Mouse (Mus musculus) heart, adult 11 months (tissue): ENCODE data around the gene Ngef.

Experiments used
- DNase-seq: peaks from one replicate; pipeline ENCODE4 v3.0.0; 2022

Gene Ngef

DNA sequence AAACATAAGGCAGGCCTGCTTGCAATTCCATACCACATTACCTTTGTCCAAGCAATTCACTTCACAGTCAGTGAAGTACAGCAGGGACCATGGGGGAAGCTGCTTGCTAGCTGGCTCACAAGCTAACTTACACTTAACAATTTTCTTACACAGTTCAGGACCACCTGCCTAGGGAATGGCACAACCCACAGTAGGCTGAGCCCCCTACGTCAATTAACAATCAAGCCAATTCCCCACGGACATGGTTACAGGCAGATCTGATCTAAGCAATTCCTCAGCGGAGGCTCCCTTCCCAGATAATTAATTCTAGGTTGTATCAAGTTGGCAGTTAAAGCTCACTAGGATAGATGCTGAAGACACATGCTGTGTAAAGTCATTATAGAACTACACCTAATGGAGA lies 10.7 kb downstream of the Ngef start:
- peak; percentile 10 for DNase-seq

DNA sequence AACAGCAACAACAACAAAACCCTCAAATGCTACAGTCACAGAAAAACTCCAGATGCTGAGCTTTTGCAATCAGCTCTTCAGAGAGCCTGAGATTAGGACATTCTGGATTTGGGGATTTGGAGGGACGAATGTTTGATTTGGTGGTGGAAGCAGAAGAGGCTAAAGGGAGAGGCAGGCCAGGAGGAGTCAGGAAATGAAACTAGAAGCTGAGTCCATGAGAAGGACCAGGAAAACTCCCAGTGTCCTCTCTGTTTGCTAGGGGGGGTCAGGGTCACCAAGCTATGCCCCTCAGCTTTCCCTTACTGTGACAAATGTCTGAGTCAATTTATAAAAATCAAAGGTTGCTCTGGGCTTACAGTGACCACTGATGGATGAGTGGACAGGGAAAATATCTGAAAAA lies 20.1 kb downstream of the Ngef start:
- DNase-seq = peak; percentile 85

DNA sequence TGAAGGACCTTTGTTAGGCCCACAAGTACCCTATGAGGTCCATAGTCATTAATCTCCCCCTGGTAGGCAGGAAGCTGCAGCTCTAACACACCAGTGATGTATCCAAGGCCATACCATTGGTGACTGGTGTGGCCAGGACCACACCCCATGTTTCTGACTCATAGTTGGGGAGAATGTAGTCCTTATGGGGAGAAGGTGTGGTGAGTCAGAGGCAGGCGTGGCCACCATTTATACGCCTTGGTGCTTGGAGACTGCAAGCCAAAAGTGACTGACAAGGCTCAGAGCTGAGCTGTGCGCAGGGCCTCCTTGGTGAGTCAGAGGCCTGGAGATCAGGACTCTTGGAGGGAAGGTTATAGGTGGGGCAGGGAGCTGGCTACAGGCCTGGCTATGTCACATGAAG lies 22.7 kb downstream of the Ngef start:
- peak; percentile 87 for DNase-seq

DNA sequence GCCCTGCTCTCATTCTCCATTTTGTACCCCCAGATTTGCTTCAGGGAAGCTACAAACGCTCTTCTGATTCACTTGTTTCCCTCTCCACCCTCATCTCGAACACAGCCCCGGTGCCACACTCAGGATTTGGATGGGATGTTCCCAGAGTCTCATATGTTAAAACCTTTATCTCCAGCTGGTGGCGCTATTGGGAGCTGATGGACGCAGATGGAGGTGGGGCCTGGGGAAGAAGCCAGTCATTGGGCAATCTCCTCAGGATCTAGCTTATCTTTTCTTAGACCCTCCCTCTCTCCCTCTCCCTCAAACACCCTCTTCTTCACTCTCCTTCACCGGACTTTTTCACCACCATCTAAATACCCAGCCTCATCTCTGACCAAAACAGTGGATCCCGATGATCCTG lies 32.1 kb downstream of the Ngef start:
- peak; percentile 85 for DNase-seq

DNA sequence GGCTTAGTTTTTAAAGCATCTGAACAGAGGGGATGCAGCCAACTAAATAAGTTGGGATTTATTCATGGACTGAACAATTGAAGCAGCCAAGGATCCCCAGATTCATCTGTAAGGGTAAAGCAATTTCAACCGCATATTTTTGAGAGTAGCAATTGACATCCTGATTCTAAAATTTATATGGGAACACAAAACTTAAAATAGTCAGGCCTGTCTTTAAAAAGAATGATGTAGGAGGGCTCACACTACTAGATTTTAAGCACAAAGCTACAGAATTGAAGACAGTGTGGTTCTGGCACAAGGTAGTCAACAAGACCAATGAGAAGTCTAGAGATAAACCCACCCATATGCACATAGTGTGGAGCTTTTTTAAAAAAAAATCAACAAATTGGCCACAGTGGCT lies 36.7 kb downstream of the Ngef start:
- DNase-seq = no peak

DNA sequence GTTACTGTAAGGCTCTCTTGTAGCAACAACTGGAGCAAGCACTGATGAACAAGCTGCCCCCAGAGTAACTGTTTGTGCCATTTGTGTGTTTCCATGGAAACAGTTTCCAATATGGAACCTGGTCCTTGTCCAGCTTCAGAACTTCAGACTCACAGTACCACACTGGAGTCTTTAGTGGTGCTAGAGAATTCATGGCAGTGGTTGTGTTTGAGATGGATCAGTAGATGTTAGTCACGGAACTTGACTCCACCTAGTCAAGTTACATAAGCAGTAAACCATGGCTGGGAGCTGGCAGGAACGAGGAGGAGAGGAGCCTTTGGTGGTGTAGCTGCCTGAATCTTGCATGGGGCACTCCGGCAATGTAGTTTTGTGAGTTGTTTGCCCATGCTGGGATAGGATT lies 39.6 kb downstream of the Ngef start:
- no peak for DNase-seq

DNA sequence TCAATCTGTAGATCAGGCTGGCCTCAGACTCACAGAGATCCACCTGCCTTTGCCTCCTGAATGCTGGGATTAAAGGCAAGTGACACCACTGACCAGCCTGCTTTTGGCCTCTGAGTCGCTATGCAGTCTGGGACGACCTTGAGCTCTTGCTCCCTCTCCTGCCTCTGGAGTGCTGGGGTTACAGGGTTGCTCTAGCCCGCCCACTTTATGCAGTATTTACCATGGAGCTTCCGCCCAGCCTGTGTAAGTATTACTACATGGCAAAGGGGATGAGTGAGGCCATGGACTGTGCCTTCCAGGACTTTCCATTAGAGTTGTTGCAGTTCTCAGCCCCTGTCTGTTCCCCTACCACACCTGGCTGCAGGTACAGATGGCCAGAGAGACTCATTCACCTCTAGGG lies 41.3 kb downstream of the Ngef start:
- no peak for DNase-seq

GRCm38 (mm10) chr1:87527191-87527590 lies 46.5 kb downstream of the Ngef start:
- DNase-seq = no peak

GRCm38 (mm10) chr1:87525041-87525440 lies 48.6 kb downstream of the Ngef start:
- DNase-seq = peak; percentile 68

GRCm38 (mm10) chr1:87521523-87521922 lies 52.1 kb downstream of the Ngef start:
- no peak for DNase-seq

- no peak for DNase-seq
Measured at GRCm38 (mm10) chr1:87520467-87520866, 53.2 kb downstream of the Ngef start.

DNA sequence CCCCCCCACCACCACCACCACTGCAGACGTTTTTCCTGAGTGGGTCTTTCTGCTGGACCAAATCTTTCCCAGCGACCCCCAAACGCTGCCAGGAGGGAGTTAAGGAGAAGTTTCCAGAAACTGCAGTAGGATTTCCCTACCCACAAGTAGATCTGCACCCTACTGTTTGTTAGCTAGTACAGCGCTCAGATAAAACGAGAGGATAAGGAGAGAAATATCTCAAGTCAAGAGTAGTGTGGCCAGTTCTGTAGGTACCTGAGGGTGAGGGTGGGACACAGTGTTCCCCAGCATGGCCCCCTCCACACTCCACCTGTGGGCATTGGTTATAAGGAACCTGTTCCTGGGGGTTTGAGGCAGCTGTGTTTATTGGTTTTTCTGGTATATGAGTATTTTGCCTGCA lies 62.8 kb downstream of the Ngef start:
- no peak for DNase-seq

DNA sequence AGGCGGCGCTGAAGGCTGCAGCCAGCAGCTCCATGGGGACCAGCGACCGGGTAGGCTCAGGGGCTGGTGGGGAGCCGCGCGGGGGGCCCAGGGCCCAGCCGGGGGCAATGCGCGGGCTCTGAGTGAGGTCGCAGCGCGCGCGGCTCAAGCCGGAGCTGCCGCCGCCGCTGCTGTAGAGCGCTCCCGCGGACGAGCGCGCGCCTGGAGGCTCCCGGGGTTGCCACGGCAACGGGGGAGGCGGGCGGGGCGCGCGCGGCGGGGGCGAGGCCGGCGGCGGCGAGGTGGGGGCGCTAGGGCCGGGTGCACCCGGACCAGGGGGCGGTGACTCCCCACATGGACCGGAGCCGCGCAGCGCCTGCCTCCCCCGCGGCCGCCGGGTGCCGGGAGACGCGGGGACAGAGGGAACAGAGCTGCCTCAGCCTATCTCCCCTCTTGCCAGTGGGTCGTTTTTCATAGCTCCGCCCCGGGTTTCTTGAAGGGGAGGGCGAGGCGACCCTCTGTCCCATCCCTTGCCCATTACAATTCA lies 63.4 kb downstream of the Ngef start:
- DNase-seq = peak; percentile 89

GRCm38 (mm10) chr1:87509561-87510165 lies 64.0 kb downstream of the Ngef start, which contains the start of gene Neu2:
TSS of gene Neu2 (plus strand) at chr1:87509889.
- peak; percentile 89 for DNase-seq

DNA sequence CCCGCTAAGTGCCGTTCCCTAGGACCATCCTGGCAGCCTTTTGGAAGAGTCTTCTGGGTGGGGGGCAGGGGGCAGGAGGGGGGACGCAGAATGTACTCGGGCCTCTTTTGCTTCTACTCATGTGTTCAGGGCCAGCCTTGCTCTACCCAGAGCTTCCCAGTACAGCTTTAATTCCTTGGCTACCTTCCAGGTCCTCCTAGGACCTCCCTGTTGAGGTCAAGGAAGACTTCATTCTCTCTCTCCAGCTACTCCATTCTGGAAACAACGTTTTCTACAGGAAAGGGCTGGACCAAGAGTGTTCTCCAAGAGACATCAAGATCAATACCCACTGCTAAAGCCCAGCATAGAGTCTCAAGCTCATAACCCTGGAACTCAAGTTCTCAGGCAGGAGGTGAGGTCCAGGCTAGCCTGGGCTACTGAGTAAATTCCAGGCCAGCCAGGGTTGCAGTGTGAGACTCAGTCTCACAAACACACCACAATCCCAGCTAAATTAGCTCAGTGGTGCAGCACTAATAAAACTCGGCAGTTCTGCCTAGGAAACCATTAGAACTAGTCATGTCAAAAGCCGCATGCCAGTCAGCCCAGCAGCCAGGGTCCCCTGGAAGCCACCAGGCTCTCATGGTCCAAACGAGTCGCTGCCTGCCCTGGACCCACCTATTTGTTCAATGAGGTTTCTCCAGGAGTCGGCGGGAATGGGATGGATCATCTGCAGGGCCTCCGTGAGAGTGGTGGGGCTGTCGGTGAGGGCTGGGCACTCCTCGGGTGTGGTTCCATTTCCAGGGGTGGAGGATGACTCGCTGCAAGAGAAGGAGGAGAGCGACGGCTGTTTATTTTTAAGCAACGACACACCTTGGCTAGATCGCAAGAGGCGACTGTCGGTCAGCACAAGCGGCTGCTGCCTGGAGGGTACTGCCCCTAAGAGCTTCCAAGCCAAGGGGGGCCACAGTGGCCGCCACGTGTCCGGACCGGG lies 64.8 kb downstream of the Ngef start:
- peak; percentile 90 for DNase-seq

DNA sequence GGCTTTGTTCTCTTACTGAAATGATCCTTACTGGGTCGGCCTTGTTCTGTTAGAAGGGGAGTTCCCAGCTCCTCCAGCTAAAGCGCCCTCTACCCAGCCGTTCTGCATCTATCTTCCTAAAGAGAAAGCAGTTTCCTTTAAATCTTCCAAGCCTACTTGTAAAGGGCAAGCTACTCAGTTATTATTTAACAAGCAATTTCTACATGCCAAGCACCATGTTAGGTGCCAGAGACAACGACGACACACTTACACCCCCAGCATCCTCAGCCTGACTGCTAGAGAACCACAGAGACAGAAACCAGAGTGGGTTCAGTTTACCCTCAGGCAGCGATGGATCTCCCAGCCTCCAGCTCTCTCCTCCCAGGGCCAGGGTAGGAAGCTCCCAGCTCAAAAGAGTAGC lies 65.8 kb downstream of the Ngef start:
- DNase-seq = peak; percentile 33

- peak; percentile 61 for DNase-seq
Measured at GRCm38 (mm10) chr1:87505524-87505923, 68.1 kb downstream of the Ngef start.

- no peak for DNase-seq
Measured at GRCm38 (mm10) chr1:87493542-87493941, 80.1 kb downstream of the Ngef start.

- DNase-seq = no peak
Measured at GRCm38 (mm10) chr1:87492285-87492684, 81.4 kb downstream of the Ngef start.

DNA sequence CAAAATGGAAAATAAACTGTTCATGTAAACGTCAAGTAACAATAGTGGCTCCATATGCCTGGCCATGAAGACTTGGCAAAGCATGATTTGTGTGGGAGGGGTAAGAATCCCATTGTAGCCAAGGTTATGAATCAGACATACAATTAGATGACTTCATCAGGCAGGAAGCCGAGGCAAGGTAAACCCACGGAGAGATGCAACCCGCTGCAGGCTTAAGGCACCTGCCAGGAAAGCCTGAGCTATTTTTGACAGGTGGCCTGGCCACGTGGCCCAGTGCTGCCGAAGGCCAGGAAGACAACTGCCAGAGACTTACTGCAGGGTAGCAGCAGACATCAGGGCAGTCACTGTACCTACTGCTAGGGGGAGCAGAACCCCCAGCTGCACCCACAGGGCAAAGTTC lies 87.3 kb downstream of the Ngef start:
- peak; percentile 90 for DNase-seq

- DNase-seq = no peak
Measured at GRCm38 (mm10) chr1:87482546-87482945, 91.1 kb downstream of the Ngef start.

GRCm38 (mm10) chr1:87475076-87475895 lies 98.4 kb downstream of the Ngef start:
- no peak for DNase-seq

- peak; percentile 93 for DNase-seq
Measured at GRCm38 (mm10) chr1:87472576-87472975, 101.1 kb downstream of the Ngef start.
